Mouse (Mus musculus) ES-E14 (cell line): ENCODE data around the gene Adamtsl5. TPM values are rescaled to one million over a fixed set of nuclear protein-coding genes. Genes with fewer than 3 reads are reported as not detected.

ENCODE experiments used
- DNase-seq: peaks from one replicate; pipeline ENCODE4 v3.0.0-alpha.2; 2013; ENCODE audit warnings: low read depth, low spot score
- H3K27ac ChIP-seq: 2 replicates; pipeline ENCODE4 v1.5.1; 2012; ENCODE audit warnings: low read depth, mild to moderate bottlenecking, low read length, moderate library complexity, mixed read lengths; ENCODE audit not compliant: poor library complexity, insufficient read depth, severe bottlenecking
- H3K36me3 ChIP-seq: 2 replicates; pipeline ENCODE4 v1.6.1; 2012; ENCODE audit warnings: mild to moderate bottlenecking, low read length, moderate library complexity, mixed read lengths; ENCODE audit not compliant: control insufficient read depth, poor library complexity, insufficient read depth, severe bottlenecking
- H3K4me1 ChIP-seq, 2 experiments: fragments of 150-350 bp in 1 of 2; sonication (generic) in 1 of 2; 2 replicates each; pipeline ENCODE4 v1.6.1; 2012; ENCODE audit warnings: low read length in 2 of 2, mild to moderate bottlenecking in 1 of 2, mixed read lengths in 1 of 2; ENCODE audit not compliant: control insufficient read depth in 2 of 2, insufficient read depth in 2 of 2, poor library complexity in 1 of 2
- H3K4me3 ChIP-seq, 2 experiments: fragments of 150-350 bp in 1 of 2; sonication (generic) in 1 of 2; 2 replicates each; pipeline ENCODE4 v1.5.1; 2012; ENCODE audit warnings: low read length in 2 of 2, low read depth in 1 of 2, mild to moderate bottlenecking in 1 of 2, mixed read lengths in 1 of 2; ENCODE audit not compliant: insufficient read depth in 1 of 2, poor library complexity in 1 of 2, severe bottlenecking in 1 of 2
- H3K9ac ChIP-seq: 2 replicates; pipeline ENCODE4 v1.6.1; 2012; ENCODE audit warnings: low read depth, mild to moderate bottlenecking, low read length, mixed read lengths; ENCODE audit not compliant: poor library complexity, insufficient read depth, severe bottlenecking
- H3K9me3 ChIP-seq: fragments of 150-350 bp; sonication (generic); 2 replicates; pipeline ENCODE4 v1.6.1; 2012; ENCODE audit warnings: low read depth, mild to moderate bottlenecking, low read length; ENCODE audit not compliant: control insufficient read depth, insufficient read depth
- CHD2 ChIP-seq: IDR thresholded peaks from 2 replicates; pipeline ENCODE4 v1.6.1; 2014; ENCODE audit warnings: mild to moderate bottlenecking, low read depth, low read length, inconsistent platforms
- HCFC1 ChIP-seq: IDR thresholded peaks from 2 replicates; pipeline ENCODE4 v1.6.1; 2012; ENCODE audit warnings: low read length, inconsistent platforms, borderline replicate concordance; ENCODE audit not compliant: insufficient read depth
- MAFK ChIP-seq: IDR thresholded peaks from 2 replicates; pipeline ENCODE4 v1.6.1; 2014; ENCODE audit warnings: mild to moderate bottlenecking, low read depth, low read length, inconsistent platforms; ENCODE audit not compliant: insufficient read depth
- ZC3H11A ChIP-seq: IDR thresholded peaks from 2 replicates; pipeline ENCODE4 v1.6.1; 2012; ENCODE audit warnings: low read depth, mild to moderate bottlenecking, inconsistent platforms, low read length, borderline replicate concordance
- ZNF384 ChIP-seq: IDR thresholded peaks from 2 replicates; pipeline ENCODE4 v1.6.1; 2012; ENCODE audit warnings: low read depth, low read length, inconsistent platforms
- in situ Hi-C, 2 experiments: fragments of 600-800 bp; cut with MboI; formaldehyde crosslinking; loops; one replicate each; pipeline ENCODE4 v1.15.1; 2025; ENCODE audit warnings: low sequenced_read_pairs in 2 of 2, inconsistent platforms in 1 of 2; ENCODE audit not compliant: unreplicated experiment in 2 of 2
- total RNA-seq: library from RNA; depleted of rRNA; stranded (reverse); fragments of 300-350 nt; gene quantifications from 2 replicates; pipeline ENCODE4 v1.2.3, GENCODE M21; 2012

Gene Adamtsl5
- total RNA-seq, 1 experiment = 2.4 TPM

DNA sequence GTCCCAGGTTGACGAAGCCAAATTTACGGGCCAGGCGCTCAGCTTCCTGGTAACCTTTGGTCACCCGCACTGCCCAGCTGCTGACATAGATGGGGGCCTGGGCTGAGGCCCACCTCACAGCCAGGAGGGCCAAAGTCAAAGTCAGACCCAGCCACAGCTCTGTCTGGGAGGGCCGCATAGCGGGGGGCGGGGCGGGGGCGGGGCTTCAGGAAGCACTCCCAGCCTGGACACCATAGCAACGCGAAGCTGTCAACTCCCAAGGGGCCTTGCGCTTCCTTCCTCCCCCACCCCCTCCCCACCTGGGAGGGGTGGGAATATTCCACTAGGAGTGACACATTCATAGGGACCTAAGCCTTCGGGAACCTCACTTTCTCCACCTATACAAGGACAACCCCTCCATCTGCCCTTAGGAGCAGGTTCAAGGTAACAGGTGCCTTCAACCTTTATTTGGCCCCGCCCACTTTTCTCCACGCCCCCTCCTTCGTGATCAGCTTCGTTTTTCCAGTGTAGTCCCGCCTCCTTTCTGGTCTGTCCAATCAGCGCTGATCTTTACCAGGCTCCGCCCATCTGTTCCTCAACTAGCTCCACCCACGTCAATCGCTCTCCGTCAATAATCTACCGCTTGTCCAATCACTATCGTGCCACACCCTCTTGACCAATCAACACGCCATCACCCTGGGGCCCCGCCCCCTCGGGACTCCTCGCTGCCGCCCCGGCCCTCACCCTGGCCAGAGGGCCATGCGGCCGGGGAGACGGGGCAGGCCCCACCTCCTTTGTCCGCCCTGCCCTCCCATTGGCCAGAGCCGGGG is 18.7 kb downstream of the Adamtsl5 start, which contains the start of the genes Pcsk4 and Reep6:
Pcsk4 (minus strand) TSS at position 226 of the 809 bp plus-strand sequence.
Reep6 (plus strand) TSS at position 681 of the 809 bp plus-strand sequence.
- DNase-seq = peak; percentile 100
- in situ Hi-C loops = no loop called here
- TF ChIP-seq MAFK = no peak
- TF ChIP-seq ZC3H11A = no peak
- 0 out of 2 replicates have a peak, but pooled peaks have one; percentile 22 for TF ChIP-seq HCFC1
- peak; percentile 67; the same call in 1 of the 2 replicates for TF ChIP-seq CHD2
- no peaks in the 10 kb centered on the region; the same call in 1 of the 2 replicates for H3K36me3 ChIP-seq
- H3K9ac ChIP-seq = peak within 1 kb of the TSS; percentile 82
- H3K9me3 ChIP-seq = no peaks in the 10 kb centered on the region
- peaks cover 0 to 21% of the 10 kb centered on the region in 2 experiments; a peak in 2 of 4 replicates for H3K4me1 ChIP-seq
- H3K4me3 ChIP-seq = peak within 1 kb of the TSS; percentile 76 to 93
- no peak within 1 kb of the TSS for H3K27ac ChIP-seq

DNA sequence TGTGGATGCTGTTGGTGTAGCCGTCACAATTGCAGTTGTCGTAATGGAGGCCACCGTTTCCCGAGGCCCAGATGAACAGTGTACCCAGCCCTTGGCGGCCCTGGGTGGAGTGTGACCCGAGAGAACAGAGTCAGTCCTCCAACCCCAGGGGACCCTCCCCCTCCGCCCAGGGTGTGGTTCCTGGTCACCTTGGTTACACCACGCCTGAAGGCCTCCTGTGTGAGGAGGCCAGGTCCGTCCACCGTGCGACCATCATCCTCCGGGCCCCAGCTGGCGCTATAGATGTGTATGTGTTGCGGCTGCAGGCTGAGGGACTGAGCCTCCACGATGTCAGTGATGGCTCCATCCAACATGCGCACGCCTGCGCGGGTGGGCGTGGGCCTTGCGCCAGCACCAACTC is 23.2 kb downstream of the Adamtsl5 start:
- Histone ChIP-seq H3K4me3 (no peak overlapping the region), H3K4me1 (peaks cover 0 to 29% of the 10 kb centered on the region in 2 experiments; a peak in 2 of 4 replicates)

DNA sequence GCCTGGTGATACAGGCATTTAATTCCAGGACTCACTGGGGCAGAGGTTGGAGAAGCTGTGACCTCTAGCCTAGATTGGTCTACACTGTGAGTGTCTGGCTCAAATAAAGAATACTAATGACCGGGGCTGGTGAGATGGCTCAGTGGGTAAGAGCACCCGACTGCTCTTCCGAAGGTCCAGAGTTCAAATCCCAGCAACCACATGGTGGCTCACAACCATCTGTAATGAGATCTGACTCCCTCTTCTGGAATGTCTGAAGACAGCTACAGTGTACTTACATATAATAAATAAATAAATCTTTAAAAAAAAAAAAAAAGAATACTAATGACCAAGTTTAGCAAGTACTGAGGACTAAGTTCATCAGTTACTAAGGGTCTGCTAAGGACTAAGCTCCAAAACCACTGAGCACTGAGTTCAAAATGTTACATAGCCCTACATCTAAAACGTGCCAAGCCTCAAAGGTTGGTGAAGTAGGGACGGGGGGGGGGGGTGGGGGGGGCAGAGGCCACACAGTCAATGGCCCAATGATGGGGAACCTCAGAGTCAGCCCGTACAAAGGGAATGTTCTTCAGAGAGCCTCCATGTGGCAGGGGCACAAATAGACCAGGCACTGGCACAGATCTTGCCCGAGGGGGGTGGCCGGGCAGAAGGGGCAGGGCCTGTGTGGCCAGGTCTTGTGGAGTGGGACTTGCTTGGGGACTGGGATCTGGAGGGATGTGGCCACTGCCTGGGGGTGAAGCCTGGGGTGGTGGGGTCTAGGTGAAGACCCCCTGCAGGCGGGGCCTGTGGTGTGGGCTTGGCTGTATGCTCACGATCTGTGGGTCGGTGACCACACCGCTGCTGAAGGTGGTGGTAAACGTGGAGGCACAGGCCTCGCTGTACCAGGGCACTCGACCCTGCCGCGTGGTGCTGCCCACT is 23.8 kb downstream of the Adamtsl5 start:
- H3K36me3 ChIP-seq = no peaks in the 10 kb centered on the region
- no peak overlapping the region; a peak in 1 of 4 replicates for H3K4me3 ChIP-seq
- H3K27ac ChIP-seq = no peak overlapping the region
- H3K9me3 ChIP-seq = no peaks in the 10 kb centered on the region
- in situ Hi-C loops = no loop called here
- H3K9ac ChIP-seq = no peak overlapping the region
- TF ChIP-seq CHD2 (no peak), HCFC1 (no peak), ZNF384 (no peak), MAFK (no peak), ZC3H11A (no peak)
- H3K4me1 ChIP-seq = peaks cover 0 to 29% of the 10 kb centered on the region in 2 experiments; a peak in 2 of 4 replicates
- no peak for DNase-seq

More for the DNA sequence above, 23.2 kb downstream of the Adamtsl5 start:
- no peak for DNase-seq
- H3K9ac ChIP-seq = no peak overlapping the region
- no peak overlapping the region for H3K27ac ChIP-seq
- TF ChIP-seq MAFK (no peak), ZC3H11A (no peak), ZNF384 (no peak), HCFC1 (no peak), CHD2 (no peak)
- no peaks in the 10 kb centered on the region for H3K9me3 ChIP-seq
- no peaks in the 10 kb centered on the region for H3K36me3 ChIP-seq
- in situ Hi-C loops = no loop called here

DNA sequence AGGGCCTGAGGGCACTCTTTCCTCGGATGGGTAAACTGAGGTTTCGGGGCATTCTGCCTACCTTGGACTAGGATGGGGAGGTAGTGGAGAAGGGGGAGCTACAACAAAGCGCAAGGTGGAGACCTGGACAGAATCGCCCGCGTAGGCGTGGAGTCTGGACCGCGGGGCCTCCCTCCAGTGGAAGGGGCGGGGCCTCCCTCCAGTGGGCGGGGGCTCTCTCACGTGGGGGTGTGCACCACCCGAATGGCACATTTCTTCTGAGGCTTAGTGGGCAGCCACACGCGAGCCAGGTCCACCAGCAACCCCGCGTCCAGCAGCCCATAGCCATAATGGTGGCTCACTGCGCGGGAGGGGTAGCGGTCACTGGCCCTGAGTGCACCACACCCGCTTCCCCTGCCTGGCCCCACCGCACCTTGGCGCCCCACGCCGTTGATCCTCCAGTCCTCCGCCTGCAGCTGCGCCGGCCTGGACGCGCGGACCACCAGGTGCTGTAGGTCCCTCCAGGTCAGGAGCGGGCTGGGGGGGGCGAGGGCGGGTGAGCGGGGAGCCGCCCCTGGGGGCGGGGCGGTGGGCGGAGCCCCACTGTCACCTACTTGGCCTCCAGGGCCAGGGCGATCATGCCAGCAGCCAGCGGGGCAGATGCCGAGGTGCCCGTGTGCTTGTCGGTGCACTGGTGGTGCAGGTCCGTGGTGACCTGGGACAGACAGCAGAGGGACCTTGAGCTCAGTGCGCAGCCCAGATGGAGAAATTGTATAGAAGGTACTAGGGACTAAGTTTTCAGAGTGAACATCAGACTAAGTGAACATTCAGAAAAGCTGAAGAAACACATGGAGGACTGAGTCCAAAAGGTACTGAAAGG is 24.7 kb downstream of the Adamtsl5 start:
- TF ChIP-seq MAFK (no peak), ZNF384 (no peak), ZC3H11A (no peak), HCFC1 (no peak), CHD2 (no peak)
- no peak for DNase-seq
- H3K4me3 ChIP-seq = peak overlapping the region; percentile 73 to 76
- in situ Hi-C loops = no loop called here
- H3K9ac ChIP-seq = peak overlapping the region; percentile 46
- peaks cover 5% of the 10 kb centered on the region; the same call in 1 of the 2 replicates for H3K36me3 ChIP-seq
- H3K9me3 ChIP-seq = no peaks in the 10 kb centered on the region
- peaks cover 0 to 22% of the 10 kb centered on the region in 2 experiments; a peak in 1 of 4 replicates for H3K4me1 ChIP-seq
- no peak overlapping the region for H3K27ac ChIP-seq
